Mouse (Mus musculus) forebrain, embryonic 12.5 days (tissue): Measurements from ENCODE around the gene Ppm1h. TPM values are rescaled to one million over a fixed set of nuclear protein-coding genes. Genes with fewer than 3 reads are reported as not detected.

Experiments used
- ATAC-seq: fragments of 200-750 bp; cut with Nextera tagmentation; 2 replicates; pipeline ENCODE4 v1.8.0; 2017; ENCODE audit warnings: moderate TSS enrichment; ENCODE audit not compliant: low FRiP score
- H3K27ac ChIP-seq: fragments of 300-500 bp; sonication (generic); 2 replicates; pipeline ENCODE4 v1.5.1; 2016; ENCODE audit warnings: mild to moderate bottlenecking
- H3K27me3 ChIP-seq: fragments of 300-500 bp; sonication (generic); 2 replicates; pipeline ENCODE4 v1.6.1; 2016; ENCODE audit warnings: mild to moderate bottlenecking
- H3K36me3 ChIP-seq: fragments of 300-500 bp; sonication (generic); replicated peaks from 2 replicates; pipeline ENCODE4 v1.6.1; 2016; ENCODE audit warnings: mild to moderate bottlenecking
- H3K4me1 ChIP-seq: fragments of 300-500 bp; sonication (generic); 2 replicates; pipeline ENCODE4 v1.6.1; 2016
- H3K4me2 ChIP-seq: fragments of 300-500 bp; sonication (generic); 2 replicates; pipeline ENCODE4 v1.6.1; 2016; ENCODE audit warnings: mild to moderate bottlenecking, moderate library complexity
- H3K4me3 ChIP-seq: fragments of 300-500 bp; sonication (generic); replicated peaks from 2 replicates; pipeline ENCODE4 v1.5.1; 2016; ENCODE audit warnings: mild to moderate bottlenecking
- H3K9ac ChIP-seq: fragments of 300-500 bp; sonication (generic); 2 replicates; pipeline ENCODE4 v1.6.1; 2016; ENCODE audit warnings: mild to moderate bottlenecking
- H3K9me3 ChIP-seq: fragments of 300-500 bp; sonication (generic); 2 replicates; pipeline ENCODE4 v1.6.1; 2016
- WGBS: fragments of 180-500 bp; shearing (Covaris S2); methylation state at CpG from one replicate; pipeline ENCODE4 v1.1.7; 2016; 5-methylcytosine and 5-hydroxymethylcytosine counted together
- polyA plus RNA-seq: library from polyadenylated mRNA; unstranded; fragments of >200 nt; fragmentation: Nextera tagmentation; extraction: Ambion mirVana; gene quantifications from 2 replicates; pipeline ENCODE4 v1.2.1, GENCODE M21; 2016

Gene Ppm1h
- polyA plus RNA-seq, 1 experiment from 2014 or later, result 5.1 TPM

GRCm38 (mm10) chr10:122736835-122737234 is 58.3 kb downstream of the Ppm1h start:
- H3K9ac ChIP-seq, result no peak overlapping the region
- 88% methylated on average over 4 of the region's 4 CpGs for WGBS
- H3K9me3 ChIP-seq, result no peaks in the 10 kb centered on the region
- H3K27me3 ChIP-seq, result no peaks in the 10 kb centered on the region
- no peak overlapping the region for H3K4me3 ChIP-seq
- no peak overlapping the region for H3K4me2 ChIP-seq
- H3K36me3 ChIP-seq, result no peaks in the 10 kb centered on the region
- no peak for ATAC-seq
- H3K4me1 ChIP-seq, result peaks cover 3% of the 10 kb centered on the region
- H3K27ac ChIP-seq, result no peak overlapping the region

GRCm38 (mm10) chr10:122738526-122738925 is 60.0 kb downstream of the Ppm1h start:
- Histone ChIP-seq H3K36me3 (no peaks in the 10 kb centered on the region), H3K27me3 (no peaks in the 10 kb centered on the region), H3K27ac (no peak overlapping the region), H3K4me1 (peaks cover 3% of the 10 kb centered on the region), H3K9ac (no peak overlapping the region), H3K9me3 (no peaks in the 10 kb centered on the region), H3K4me3 (no peak overlapping the region), H3K4me2 (no peak overlapping the region)
- 89% methylated on average over 10 of the region's 10 CpGs for WGBS
- no peak for ATAC-seq

GRCm38 (mm10) chr10:122739037-122739436 is 60.5 kb downstream of the Ppm1h start:
- H3K4me1 ChIP-seq, result peaks cover 3% of the 10 kb centered on the region
- ATAC-seq, result no peak
- no peaks in the 10 kb centered on the region for H3K9me3 ChIP-seq
- no peak overlapping the region for H3K4me3 ChIP-seq
- H3K4me2 ChIP-seq, result no peak overlapping the region
- no peaks in the 10 kb centered on the region for H3K36me3 ChIP-seq
- no peaks in the 10 kb centered on the region for H3K27me3 ChIP-seq
- H3K9ac ChIP-seq, result no peak overlapping the region
- no peak overlapping the region for H3K27ac ChIP-seq
- 92% methylated on average over 4 of the region's 4 CpGs for WGBS

GRCm38 (mm10) chr10:122740117-122740516 is 61.6 kb downstream of the Ppm1h start:
- H3K36me3 ChIP-seq, result no peaks in the 10 kb centered on the region

DNA sequence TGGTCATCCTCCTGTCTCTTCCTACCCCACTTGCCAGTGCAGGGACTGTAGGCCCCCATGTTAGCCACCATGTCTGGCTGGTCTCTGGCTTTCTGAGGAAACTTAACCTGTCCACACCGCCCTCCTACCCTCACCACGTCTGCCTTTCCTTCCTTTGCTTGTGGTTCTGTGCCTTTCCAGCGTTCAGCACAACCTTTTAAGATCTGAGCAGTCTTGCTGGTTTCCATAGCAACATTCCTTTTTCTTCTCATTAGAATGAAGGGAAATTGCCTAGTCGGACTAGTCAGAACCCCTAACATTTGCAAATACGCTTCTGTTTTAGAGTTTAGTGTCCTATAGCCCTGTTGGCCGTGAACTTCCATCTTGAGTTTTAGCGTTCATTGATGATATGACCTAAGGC is 62.6 kb downstream of the Ppm1h start:
- no peak overlapping the region for H3K4me3 ChIP-seq
- peaks cover 3% of the 10 kb centered on the region for H3K4me1 ChIP-seq
- H3K27me3 ChIP-seq, result no peaks in the 10 kb centered on the region
- H3K36me3 ChIP-seq, result no peaks in the 10 kb centered on the region
- no peak overlapping the region for H3K9ac ChIP-seq
- no peak overlapping the region for H3K27ac ChIP-seq
- H3K9me3 ChIP-seq, result no peaks in the 10 kb centered on the region
- WGBS, result 64% methylated on average over 7 of the region's 7 CpGs
- ATAC-seq, result no peak
- no peak overlapping the region for H3K4me2 ChIP-seq

More at GRCm38 (mm10) chr10:122740117-122740516, 61.6 kb downstream of the Ppm1h start:
- Histone ChIP-seq H3K9me3 (no peaks in the 10 kb centered on the region), H3K9ac (no peak overlapping the region), H3K4me1 (peaks cover 3% of the 10 kb centered on the region), H3K4me3 (no peak overlapping the region), H3K4me2 (no peak overlapping the region), H3K27ac (no peak overlapping the region), H3K27me3 (no peaks in the 10 kb centered on the region)
- WGBS, result 78% methylated on average over 4 of the region's 4 CpGs
- ATAC-seq, result no peak

- ATAC-seq, result no peak
- H3K27ac ChIP-seq, result no peak overlapping the region
- no peak overlapping the region for H3K4me2 ChIP-seq
- no peaks in the 10 kb centered on the region for H3K9me3 ChIP-seq
- WGBS, result 89% methylated on average over 2 of the region's 2 CpGs
- H3K36me3 ChIP-seq, result no peaks in the 10 kb centered on the region
- no peaks in the 10 kb centered on the region for H3K27me3 ChIP-seq
- peaks cover 3% of the 10 kb centered on the region for H3K4me1 ChIP-seq
- H3K4me3 ChIP-seq, result no peak overlapping the region
- H3K9ac ChIP-seq, result no peak overlapping the region
Observed at GRCm38 (mm10) chr10:122742136-122742535, 63.6 kb downstream of the Ppm1h start.

DNA sequence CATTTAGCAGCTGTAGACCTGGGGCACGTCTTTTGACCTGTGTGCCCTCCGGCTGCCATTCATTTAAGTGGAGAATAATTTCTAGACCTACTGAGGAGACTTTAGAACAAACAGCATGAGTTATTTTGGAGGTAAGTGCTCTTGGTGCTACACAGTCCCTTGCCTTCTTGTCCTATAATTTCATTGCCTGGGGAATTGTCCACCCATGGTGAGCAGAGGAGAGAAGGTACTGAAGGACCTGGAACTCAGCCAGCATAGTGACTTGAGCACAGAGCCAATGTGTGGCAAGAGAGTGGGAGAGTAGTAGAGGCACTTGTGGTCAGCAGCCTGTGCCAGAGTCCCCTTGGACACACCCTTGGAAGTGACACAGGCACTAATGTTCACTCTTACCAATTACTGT is 64.8 kb downstream of the Ppm1h start:
- Histone ChIP-seq H3K4me3 (no peak overlapping the region), H3K4me2 (no peak overlapping the region), H3K9me3 (no peaks in the 10 kb centered on the region), H3K27ac (no peak overlapping the region), H3K4me1 (peaks cover 3% of the 10 kb centered on the region), H3K9ac (no peak overlapping the region), H3K36me3 (no peaks in the 10 kb centered on the region), H3K27me3 (no peaks in the 10 kb centered on the region)
- WGBS, result 88% methylated on average over 2 of the region's 2 CpGs
- no peak for ATAC-seq

- Histone ChIP-seq H3K27me3 (no peaks in the 10 kb centered on the region), H3K9me3 (no peaks in the 10 kb centered on the region), H3K27ac (no peak overlapping the region), H3K36me3 (no peaks in the 10 kb centered on the region), H3K4me1 (peaks cover 3% of the 10 kb centered on the region), H3K9ac (no peak overlapping the region), H3K4me3 (no peak overlapping the region), H3K4me2 (no peak overlapping the region)
- 100% methylated on average over 2 of the region's 2 CpGs for WGBS
- no peak for ATAC-seq
Observed at GRCm38 (mm10) chr10:122744970-122745369, 66.4 kb downstream of the Ppm1h start.

GRCm38 (mm10) chr10:122746211-122746610 is 67.6 kb downstream of the Ppm1h start:
- Histone ChIP-seq H3K4me3 (no peak overlapping the region), H3K27me3 (no peaks in the 10 kb centered on the region), H3K9ac (no peak overlapping the region), H3K9me3 (0 out of 2 replicates have a peak, but pooled peaks cover 3% of the 10 kb centered on the region), H3K27ac (no peak overlapping the region), H3K36me3 (no peaks in the 10 kb centered on the region), H3K4me1 (peaks cover under 1% of the 10 kb centered on the region), H3K4me2 (no peak overlapping the region)
- WGBS, result 87% methylated on average over 7 of the region's 7 CpGs
- ATAC-seq, result no peak

GRCm38 (mm10) chr10:122747151-122747925 is 68.8 kb downstream of the Ppm1h start:
- no peak overlapping the region for H3K9ac ChIP-seq
- ATAC-seq, result no peak
- no peak overlapping the region for H3K27ac ChIP-seq
- H3K36me3 ChIP-seq, result no peaks in the 10 kb centered on the region
- no peak overlapping the region for H3K4me3 ChIP-seq
- no peak overlapping the region for H3K4me2 ChIP-seq
- no peaks in the 10 kb centered on the region for H3K27me3 ChIP-seq
- no peaks in the 10 kb centered on the region for H3K4me1 ChIP-seq
- WGBS, result 89% methylated on average over 11 of the region's 11 CpGs
- 0 out of 2 replicates have a peak, but pooled peaks cover 3% of the 10 kb centered on the region for H3K9me3 ChIP-seq

- ATAC-seq, result no peak
- H3K9ac ChIP-seq, result no peak overlapping the region
- no peak overlapping the region for H3K4me3 ChIP-seq
- H3K27me3 ChIP-seq, result no peaks in the 10 kb centered on the region
- H3K27ac ChIP-seq, result no peak overlapping the region
- H3K9me3 ChIP-seq, result 0 out of 2 replicates have a peak, but pooled peaks cover 3% of the 10 kb centered on the region
- no peak overlapping the region for H3K4me2 ChIP-seq
- no peaks in the 10 kb centered on the region for H3K36me3 ChIP-seq
- H3K4me1 ChIP-seq, result peaks cover 6% of the 10 kb centered on the region
- WGBS, result 88% methylated on average over 4 of the region's 4 CpGs
Observed at GRCm38 (mm10) chr10:122748361-122748951, 69.9 kb downstream of the Ppm1h start.

DNA sequence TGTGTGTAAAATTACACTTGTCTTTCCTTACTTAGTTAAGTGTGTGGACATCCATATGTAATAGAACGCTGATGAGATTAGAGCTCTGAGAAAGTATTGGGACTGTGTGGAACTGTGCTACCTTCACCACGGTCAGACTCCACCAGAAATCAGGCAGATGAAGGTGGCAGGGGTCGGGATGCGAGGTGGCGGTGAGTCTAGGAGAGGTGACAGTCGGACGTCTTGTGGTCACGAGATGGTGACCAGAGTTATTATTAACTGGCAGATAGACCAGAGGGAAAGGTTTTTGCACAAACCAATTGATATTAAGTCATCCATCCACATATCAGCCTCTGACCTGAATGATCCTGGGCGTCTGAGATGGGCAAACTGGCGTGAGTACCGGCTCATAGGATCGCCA is 70.5 kb downstream of the Ppm1h start:
- WGBS, result 92% methylated on average over 12 of the region's 12 CpGs
- ATAC-seq, result no peak

DNA sequence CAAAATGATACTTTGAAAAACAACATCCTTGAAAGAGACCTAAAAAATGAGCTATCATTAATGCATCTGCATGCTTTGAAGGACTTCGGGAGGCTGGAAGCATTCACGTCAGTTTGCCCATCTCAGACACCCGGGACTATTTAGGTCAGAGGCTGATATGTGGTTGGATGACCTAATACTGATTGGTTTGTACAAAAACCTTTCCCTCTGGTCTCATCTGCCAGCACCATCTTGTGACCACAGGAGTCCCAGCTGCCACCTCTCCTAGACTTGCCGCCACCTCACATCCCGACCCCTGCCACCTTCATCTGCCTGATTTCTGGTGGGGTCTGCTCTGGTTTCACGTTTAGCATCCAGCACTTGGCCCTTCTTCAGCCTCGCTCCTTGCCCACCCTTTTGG is 71.3 kb downstream of the Ppm1h start:
- ATAC-seq, result no peak

More for the DNA sequence above, 70.5 kb downstream of the Ppm1h start:
- Histone ChIP-seq H3K36me3 (no peaks in the 10 kb centered on the region), H3K9me3 (0 out of 2 replicates have a peak, but pooled peaks cover 3% of the 10 kb centered on the region), H3K9ac (no peak overlapping the region), H3K4me3 (no peak overlapping the region), H3K4me2 (no peak overlapping the region), H3K4me1 (peaks cover 12% of the 10 kb centered on the region), H3K27me3 (no peaks in the 10 kb centered on the region), H3K27ac (no peak overlapping the region)

More for the DNA sequence above, 71.3 kb downstream of the Ppm1h start:
- peaks cover 12% of the 10 kb centered on the region for H3K4me1 ChIP-seq
- H3K4me3 ChIP-seq, result no peak overlapping the region
- 94% methylated on average over 7 of the region's 7 CpGs for WGBS
- no peaks in the 10 kb centered on the region for H3K36me3 ChIP-seq
- H3K9ac ChIP-seq, result no peak overlapping the region
- no peak overlapping the region for H3K4me2 ChIP-seq
- no peak overlapping the region for H3K27ac ChIP-seq
- H3K27me3 ChIP-seq, result no peaks in the 10 kb centered on the region
- 0 out of 2 replicates have a peak, but pooled peaks cover 3% of the 10 kb centered on the region for H3K9me3 ChIP-seq
